Mouse (Mus musculus) lung, postnatal 25 days (tissue): Measurements from ENCODE around the gene Hoxa3.

ENCODE experiments used
- DNase-seq: peaks from one replicate; pipeline ENCODE4 v3.0.0; 2022; ENCODE audit warnings: low spot score

The Hoxa3 gene

GRCm38 (mm10) chr6:52219234-52219942 is 6.3 kb upstream of the Hoxa3 start:
- no peak for DNase-seq

GRCm38 (mm10) chr6:52218643-52219215 is 5.6 kb upstream of the Hoxa3 start:
- no peak for DNase-seq

GRCm38 (mm10) chr6:52217895-52218642 is 4.9 kb upstream of the Hoxa3 start:
- no peak for DNase-seq

GRCm38 (mm10) chr6:52217459-52217768 is 4.3 kb upstream of the Hoxa3 start:
- DNase-seq = peak; percentile 43

GRCm38 (mm10) chr6:52216691-52217458 is 3.7 kb upstream of the Hoxa3 start:
- no peak for DNase-seq

- DNase-seq = no peak
These were observed 2.8 kb upstream of the Hoxa3 start for GRCm38 (mm10) chr6:52215771-52216535.

GRCm38 (mm10) chr6:52215070-52215469 is 1.9 kb upstream of the Hoxa3 start:
- DNase-seq = no peak

GRCm38 (mm10) chr6:52214271-52214670 is 1.1 kb upstream of the Hoxa3 start:
- DNase-seq = no peak

GRCm38 (mm10) chr6:52212556-52213118 is 499 bp downstream of the Hoxa3 start:
- no peak for DNase-seq

GRCm38 (mm10) chr6:52211961-52212360 is 1.2 kb downstream of the Hoxa3 start:
- no peak for DNase-seq

GRCm38 (mm10) chr6:52211170-52211935 is 1.8 kb downstream of the Hoxa3 start:
- peak; percentile 72 for DNase-seq

GRCm38 (mm10) chr6:52209685-52210046 is 3.5 kb downstream of the Hoxa3 start:
- DNase-seq = no peak

- DNase-seq = no peak
These were observed 4.1 kb downstream of the Hoxa3 start for GRCm38 (mm10) chr6:52208868-52209684.

- DNase-seq = no peak
These were observed 4.9 kb downstream of the Hoxa3 start, which contains the start of gene Hoxa6 for GRCm38 (mm10) chr6:52208072-52208867. TSS of gene Hoxa6 (minus strand) at chr6:52208722.

GRCm38 (mm10) chr6:52207684-52207976 is 5.5 kb downstream of the Hoxa3 start:
- DNase-seq = no peak

- DNase-seq = no peak
These were observed 6.1 kb downstream of the Hoxa3 start for GRCm38 (mm10) chr6:52206882-52207683.

- DNase-seq = no peak
These were observed 7.2 kb downstream of the Hoxa3 start for GRCm38 (mm10) chr6:52205638-52206621.
